Mouse (Mus musculus) heart, adult 2 months (tissue): ENCODE data around the gene Fes. TPM values are rescaled to one million over a fixed set of nuclear protein-coding genes. Genes with fewer than 3 reads are reported as not detected.

Experiments used
- DNase-seq, 2 experiments: peaks; one replicate each; pipeline ENCODE4 v3.0.0; 2021
- H3K27ac ChIP-seq: fragments of 200-600 bp; 2 replicates; pipeline ENCODE4 v1.8.1; 2022
- H3K27me3 ChIP-seq: fragments of 200-500 bp; 2 replicates; pipeline ENCODE4 v1.6.1; 2012; ENCODE audit warnings: mild to moderate bottlenecking, low read length, inconsistent platforms, mixed read lengths; ENCODE audit not compliant: control insufficient read depth, insufficient read depth
- H3K36me3 ChIP-seq: fragments of 200-500 bp; 2 replicates; pipeline ENCODE4 v1.6.1; 2012; ENCODE audit warnings: low read length, inconsistent platforms; ENCODE audit not compliant: control insufficient read depth, insufficient read depth
- H3K4me1 ChIP-seq: fragments of 200-500 bp; 2 replicates; pipeline ENCODE4 v1.6.1; 2011; ENCODE audit warnings: low read length; ENCODE audit not compliant: control insufficient read depth, insufficient read depth
- H3K4me3 ChIP-seq: fragments of 200-600 bp; 2 replicates; pipeline ENCODE4 v1.8.1; 2022
- H3K79me2 ChIP-seq: fragments of 200-500 bp; replicated peaks from 2 replicates; pipeline ENCODE4 v1.6.1; 2012; ENCODE audit warnings: mild to moderate bottlenecking, inconsistent platforms, low read length, moderate library complexity, mixed read lengths; ENCODE audit not compliant: control insufficient read depth, insufficient read depth
- H3K9ac ChIP-seq: fragments of 200-500 bp; 2 replicates; pipeline ENCODE4 v1.6.1; 2012; ENCODE audit warnings: low read depth, mild to moderate bottlenecking, control low read depth, inconsistent platforms, low read length, mixed read lengths
- CTCF ChIP-seq: fragments of 200-600 bp; IDR thresholded peaks from 2 replicates; pipeline ENCODE4 v1.8.1; 2022; ENCODE audit warnings: antibody characterized with exemption, mild to moderate bottlenecking, moderate library complexity
- EP300 ChIP-seq: fragments of 200-500 bp; IDR thresholded peaks from 2 replicates; pipeline ENCODE4 v1.6.1; 2011; ENCODE audit warnings: low read depth, low read length, control low read depth; ENCODE audit not compliant: insufficient read depth
- POLR2A ChIP-seq: fragments of 200-500 bp; IDR thresholded peaks from 2 replicates; pipeline ENCODE4 v1.6.1; 2011; ENCODE audit warnings: mild to moderate bottlenecking, low read depth, low read length, control low read depth; ENCODE audit not compliant: insufficient read depth
- WGBS: fragments of 180-500 bp; shearing (Covaris S2); methylation state at CpG from one replicate; pipeline ENCODE4 v1.1.7; 2018; 5-methylcytosine and 5-hydroxymethylcytosine counted together
- intact Hi-C: fragments of 180-260 bp; cut with DNase I; formaldehyde crosslinking; loops from one replicate; pipeline ENCODE4 v1.15.1; 2025
- polyA plus RNA-seq: library from polyadenylated mRNA; depleted of rRNA; stranded (reverse); fragments of >200 nt; gene quantifications from 2 replicates; pipeline ENCODE4 v1.2.3, GENCODE M21; 2012
- total RNA-seq, 2 experiments: library from RNA; stranded (reverse); gene quantifications; 2 replicates each; pipeline ENCODE4 v1.2.3; 2021

The Fes gene
- total and polyA plus RNA-seq, 3 experiments: 8.9 to 15.4 (median 9.8) TPM

DNA sequence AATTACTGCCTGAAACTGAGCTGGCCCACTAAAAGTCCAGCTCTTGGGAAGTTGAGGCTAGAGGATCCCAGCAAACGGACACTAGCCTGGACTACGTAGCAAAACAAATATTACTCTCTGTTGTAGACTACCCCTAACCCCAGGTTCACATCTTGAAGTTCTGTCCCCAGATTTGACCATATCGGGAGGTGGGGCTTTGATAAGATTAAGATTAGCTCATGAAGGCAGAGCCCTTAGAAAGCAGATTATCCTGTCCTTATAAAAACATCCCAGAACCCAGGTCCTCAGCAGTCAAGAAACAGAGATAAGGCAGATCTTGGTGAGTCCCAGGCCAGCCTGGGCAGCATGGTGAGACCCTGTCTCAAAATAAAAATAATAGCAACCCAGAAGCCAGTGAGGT is 15.6 kb downstream of the Fes start:
- Histone ChIP-seq H3K9ac (no peak overlapping the region), H3K79me2 (no peaks in the 10 kb centered on the region), H3K27ac (no peak overlapping the region), H3K4me3 (no peak overlapping the region), H3K4me1 (peaks cover 9% of the 10 kb centered on the region), H3K27me3 (no peaks in the 10 kb centered on the region), H3K36me3 (no peaks in the 10 kb centered on the region)
- no peak for TF ChIP-seq POLR2A
- no peak for TF ChIP-seq EP300
- TF ChIP-seq CTCF: no peak
- WGBS: 77% methylated on average over 3 of the region's 3 CpGs
- no peak for DNase-seq
- intact Hi-C loops: no loop called here

DNA sequence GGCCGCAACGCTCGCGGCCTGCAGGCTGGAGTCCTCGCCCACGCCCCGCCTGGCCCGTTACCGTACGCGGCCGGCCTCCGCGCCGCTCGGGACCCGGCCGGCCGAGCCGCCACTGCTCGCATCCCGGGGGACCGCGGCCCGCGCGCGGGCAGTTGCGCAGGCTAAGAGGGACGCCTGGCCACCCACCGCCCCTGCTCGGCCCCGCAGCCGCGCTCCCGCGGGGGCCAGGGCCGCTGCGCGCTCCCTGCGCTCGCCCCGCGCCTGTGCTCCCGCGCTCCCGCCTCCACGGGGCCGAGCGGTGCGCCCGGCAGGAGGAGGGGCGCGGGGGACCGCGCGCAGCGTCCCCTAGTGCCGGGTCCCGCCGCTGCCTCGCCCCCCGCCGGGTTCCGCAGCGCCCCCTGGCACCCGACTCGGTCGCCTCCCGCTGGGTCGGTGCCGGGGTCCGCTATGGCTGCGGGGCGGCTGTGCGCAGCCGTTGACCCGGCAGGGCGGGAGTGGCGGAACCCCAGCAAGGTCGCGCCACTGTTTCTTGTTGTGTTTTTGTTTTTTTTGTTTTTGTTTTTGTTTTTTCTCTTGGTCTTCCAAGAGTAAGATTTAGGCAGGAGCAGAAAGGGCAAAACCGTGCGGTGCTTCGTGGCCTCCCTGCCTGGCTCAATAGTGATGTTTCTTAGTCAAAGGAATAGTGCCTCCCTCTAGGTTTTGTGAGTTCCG is 16.6 kb downstream of the Fes start, which contains the start of gene Man2a2:
Gene Man2a2 (minus strand): TSS at position 335 of the 711 bp plus-strand sequence.
- peak within 1 kb of the TSS; percentile 82 for H3K27ac ChIP-seq
- H3K36me3 ChIP-seq: no peaks in the 10 kb centered on the region
- H3K9ac ChIP-seq: peak within 1 kb of the TSS; percentile 92
- intact Hi-C loops: no loop called here
- peak within 1 kb of the TSS; percentile 85 for H3K4me3 ChIP-seq
- peak; percentile 89 to 92 for DNase-seq
- no peaks in the 10 kb centered on the region for H3K79me2 ChIP-seq
- 1% methylated on average over 80 of the region's 86 CpGs for WGBS
- TF ChIP-seq EP300 (no peak), CTCF (peak; percentile 84)
- H3K27me3 ChIP-seq: no peaks in the 10 kb centered on the region
- H3K4me1 ChIP-seq: peaks cover 9% of the 10 kb centered on the region

DNA sequence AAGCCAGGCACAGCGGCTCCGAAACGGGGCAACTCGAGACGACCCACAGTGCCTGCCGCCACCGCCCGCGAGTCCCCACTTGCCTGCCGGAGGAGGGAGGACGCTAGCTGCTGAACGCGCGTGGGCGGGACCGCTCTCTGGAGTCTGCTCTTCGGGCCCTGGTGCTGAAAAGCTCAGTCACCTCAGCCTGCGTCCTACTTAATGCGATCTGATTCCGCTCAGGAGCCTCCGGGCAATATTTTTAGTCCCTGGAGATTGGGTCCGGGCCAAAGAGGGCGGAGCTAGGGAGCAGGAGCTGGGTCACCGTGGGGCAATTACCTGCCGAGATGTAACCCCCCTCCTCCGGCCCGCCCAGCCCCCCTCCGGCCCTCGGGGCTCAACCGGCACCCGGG is 17.1 kb downstream of the Fes start:
- peak; percentile 87 for DNase-seq
- under 1% methylated on average over 31 of the region's 31 CpGs for WGBS
- peak overlapping the region; percentile 85 for H3K4me3 ChIP-seq

DNA sequence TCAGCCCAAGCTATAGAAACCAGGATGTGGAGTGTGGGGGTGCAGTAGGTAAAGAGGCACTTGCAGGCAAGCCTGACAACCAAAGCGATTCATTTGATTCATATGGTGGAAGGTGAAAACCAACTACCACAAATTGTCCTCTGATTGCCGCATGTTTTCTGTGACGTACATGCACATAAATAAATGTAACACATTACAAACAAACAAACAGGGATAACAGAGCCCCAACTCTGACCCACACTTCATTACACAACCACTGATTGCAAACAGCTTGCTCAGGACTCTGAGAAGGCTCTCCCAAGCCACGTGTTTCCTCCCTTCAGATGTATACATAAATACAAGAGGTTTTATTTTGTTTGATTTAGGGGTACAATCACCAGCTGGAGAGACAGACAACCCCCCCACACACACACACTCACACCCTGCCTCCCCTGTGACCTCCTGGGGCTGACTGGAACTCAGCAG is 17.7 kb downstream of the Fes start:
- TF ChIP-seq POLR2A: no peak
- no peak for TF ChIP-seq EP300
- TF ChIP-seq CTCF: no peak
- 37% methylated on average over 4 of the region's 4 CpGs for WGBS
- peak overlapping the region; percentile 85 for H3K4me3 ChIP-seq
- no peaks in the 10 kb centered on the region for H3K27me3 ChIP-seq
- H3K27ac ChIP-seq: peak overlapping the region; percentile 82
- peak overlapping the region; percentile 92 for H3K9ac ChIP-seq
- no peaks in the 10 kb centered on the region for H3K79me2 ChIP-seq
- intact Hi-C loops: loop anchor here (1.0 kb wide), 1 partner anchor 29 kb away; the partner anchor contains the start of gene Unc45a
- DNase-seq: no peak
- H3K4me1 ChIP-seq: peaks cover 9% of the 10 kb centered on the region
- H3K36me3 ChIP-seq: no peaks in the 10 kb centered on the region

More for the DNA sequence above, 17.1 kb downstream of the Fes start:
- Histone ChIP-seq H3K36me3 (no peaks in the 10 kb centered on the region), H3K27ac (peak overlapping the region; percentile 82), H3K79me2 (no peaks in the 10 kb centered on the region), H3K4me1 (peaks cover 9% of the 10 kb centered on the region), H3K27me3 (no peaks in the 10 kb centered on the region), H3K9ac (peak overlapping the region; percentile 92)
- TF ChIP-seq POLR2A (peak; percentile 54; the same call in 1 of the 2 replicates), CTCF (no peak), EP300 (no peak)
- intact Hi-C loops: loop anchor here (1.0 kb wide), 1 partner anchor 29 kb away; the partner anchor contains the start of gene Unc45a

DNA sequence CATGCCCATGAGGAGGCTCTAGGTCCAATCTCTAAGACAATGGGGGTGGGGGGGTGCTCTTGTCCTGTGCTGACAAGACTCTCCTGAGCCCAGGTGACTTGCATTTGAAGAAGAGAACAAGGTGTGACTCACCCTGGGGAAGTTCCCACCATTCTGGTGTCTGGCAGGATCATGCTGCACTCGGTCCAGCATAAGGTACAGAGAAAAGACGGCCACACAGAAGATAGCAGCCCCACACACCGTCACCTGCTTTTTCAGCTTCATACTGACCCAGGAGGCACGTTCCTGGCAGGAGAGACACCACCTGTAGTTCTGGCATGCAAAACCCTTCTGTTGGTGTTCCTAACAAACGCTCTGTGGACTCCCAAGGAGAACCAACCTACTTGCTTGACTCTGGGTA is 18.3 kb downstream of the Fes start:
- Histone ChIP-seq H3K27ac (no peak overlapping the region), H3K4me1 (peaks cover 9% of the 10 kb centered on the region), H3K79me2 (no peaks in the 10 kb centered on the region), H3K27me3 (no peaks in the 10 kb centered on the region), H3K36me3 (no peaks in the 10 kb centered on the region), H3K4me3 (no peak overlapping the region), H3K9ac (no peak overlapping the region)
- intact Hi-C loops: no loop called here
- DNase-seq: no peak
- WGBS: 70% methylated on average over 5 of the region's 5 CpGs
- no peak for TF ChIP-seq CTCF
- no peak for TF ChIP-seq POLR2A
- TF ChIP-seq EP300: no peak

DNA sequence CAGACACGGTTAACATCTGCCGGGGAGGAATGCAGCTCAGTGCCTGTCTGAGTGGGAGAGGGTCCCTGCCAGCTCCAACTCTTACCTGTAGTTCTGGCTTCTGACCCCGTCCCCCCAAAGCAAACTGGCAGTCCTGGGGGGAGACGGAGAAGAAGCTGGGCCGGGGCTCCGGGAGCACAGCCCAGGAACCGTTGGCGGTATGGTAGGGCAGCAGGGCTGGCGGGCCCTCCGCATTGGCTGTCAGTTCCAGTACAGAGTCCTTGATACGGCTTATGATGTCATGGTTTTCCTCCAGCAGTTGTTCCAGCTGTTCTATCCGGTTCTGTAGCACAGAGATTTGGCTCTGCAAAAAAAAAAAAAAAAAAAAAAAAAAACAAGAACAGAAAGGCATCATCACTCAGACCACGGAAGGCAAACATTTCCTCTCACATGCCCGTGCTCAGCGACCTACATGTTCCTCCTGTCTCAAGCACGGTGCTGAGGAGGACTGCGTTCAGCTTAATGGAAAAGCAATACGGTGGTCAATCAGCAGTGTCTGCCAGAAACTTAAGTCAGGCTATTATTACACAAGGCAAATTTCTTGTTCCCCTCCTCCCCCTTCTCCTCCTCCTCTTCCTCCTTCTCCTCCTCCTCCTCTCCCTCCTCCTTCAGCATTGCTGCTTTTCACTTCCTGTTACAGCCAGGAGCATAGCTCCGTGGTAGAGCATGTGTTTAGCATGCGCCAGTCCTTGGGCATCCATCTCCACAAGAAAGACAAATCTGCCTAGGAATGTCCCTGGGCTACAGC is 18.9 kb downstream of the Fes start:
- H3K4me1 ChIP-seq: peaks cover 9% of the 10 kb centered on the region
- TF ChIP-seq EP300: no peak
- no peak for TF ChIP-seq POLR2A
- TF ChIP-seq CTCF: no peak
- H3K36me3 ChIP-seq: no peaks in the 10 kb centered on the region
- intact Hi-C loops: no loop called here
- H3K9ac ChIP-seq: no peak overlapping the region
- H3K27me3 ChIP-seq: no peaks in the 10 kb centered on the region
- no peaks in the 10 kb centered on the region for H3K79me2 ChIP-seq
- H3K4me3 ChIP-seq: no peak overlapping the region
- 45% methylated on average over 20 of the region's 20 CpGs for WGBS
- H3K27ac ChIP-seq: no peak overlapping the region
- DNase-seq: no peak
